Comparison of ENCODE assay signal across 20 mouse cellular contexts in genomic region chr12:83775621-83776020, GRCm38 (mm10). TPM values are rescaled to one million over a fixed set of nuclear protein-coding genes. Genes with fewer than 3 reads are reported as not detected.
"Had no signal": no experiment of that assay in that cellular context is flagged by ENCODE, and none has a peak within 500 bp of the region (broad histone marks: within the 10 kb centered on the region; RNA-seq: fewer than 3 reads in every experiment).

No protein-coding gene starts in this region.

- H3K4me2 ChIP-seq: lung, embryonic 15.5 days; midbrain, embryonic 12.5 days; midbrain, embryonic 15.5 days; neural tube, embryonic 12.5 days; stomach, embryonic 15.5 days had no signal

- H3K9ac ChIP-seq: liver, postnatal 0 days; lung, embryonic 15.5 days; midbrain, embryonic 12.5 days; midbrain, embryonic 15.5 days; neural tube, embryonic 12.5 days; stomach, embryonic 15.5 days had no signal

- H3K27me3 ChIP-seq: lung, embryonic 15.5 days; midbrain, embryonic 15.5 days; neural tube, embryonic 12.5 days; stomach, embryonic 15.5 days had no signal

- H3K36me3 ChIP-seq: lung, embryonic 15.5 days; midbrain, embryonic 12.5 days; midbrain, embryonic 15.5 days; neural tube, embryonic 12.5 days; stomach, embryonic 15.5 days had no signal

- H3K27ac ChIP-seq: lung, embryonic 15.5 days; macrophage; midbrain, embryonic 12.5 days; midbrain, embryonic 15.5 days; neural tube, embryonic 12.5 days; stomach, embryonic 15.5 days; stomach, postnatal 0 days had no signal

- H3K9me3 ChIP-seq: lung, embryonic 15.5 days; megakaryocyte, embryonic 14.5 days; midbrain, embryonic 12.5 days; midbrain, embryonic 15.5 days; neural tube, embryonic 12.5 days; stomach, embryonic 15.5 days had no signal

- ATAC-seq: liver, postnatal 0 days; lung, postnatal 0 days; midbrain, embryonic 15.5 days had no signal

- H3K4me3 ChIP-seq: lung, embryonic 15.5 days; midbrain, embryonic 12.5 days; midbrain, embryonic 15.5 days; neural tube, embryonic 12.5 days; stomach, embryonic 15.5 days had no signal

- DNase-seq: liver, postnatal 0 days; lung, adult 2 months; lung, postnatal 14 days; lung, postnatal 36 days; right cerebral cortex, postnatal 14 days; thymus, adult 2 months; thymus, postnatal 25 days; thymus, postnatal 4 days had no signal

RNA-seq across cellular contexts. Expression of gene Papln, which starts 12.2 kb away (rescaled TPM):
- total RNA-seq: megakaryocyte progenitor cell, adult 5-6 weeks; monocyte, adult 5-6 weeks; neutrophil, adult 5-6 weeks had no signal
- polyA plus RNA-seq: macrophage had no signal
